Mouse (Mus musculus): ENCODE measurements at regions not wholly inside any gene's neighbourhood (a gene's known extent, or its start where the extent isn't known, plus 50 kb on each side); places are given as distances from the start of the nearest gene placed in this dataset.

GRCm38 (mm10) chr2:75765403-75765802 lies 61.0 kb upstream of the Nfe2l2 start:
- TF ChIP-seq POLR2A (IDR thresholded peaks at IDR 0.05; ENCODE audit: low read depth, low read length) (no peak), CTCF (IDR thresholded peaks at IDR 0.05; ENCODE audit: borderline replicate concordance, insufficient read depth, low read length) (no peak)

Data from embryonic fibroblast, embryonic 13.5 days (primary cell).